Mouse (Mus musculus) right cerebral cortex, postnatal 14 days (tissue): Measurements from ENCODE around the gene Prss12.
"Not testable (repeated sequence)": the region's sequence is repeated elsewhere in the genome, so short reads cannot be mapped to it uniquely, and the experiment has no call there.

Source experiments
- DNase-seq: peaks from one replicate; pipeline ENCODE4 v3.0.0; 2022

Prss12 gene

DNA sequence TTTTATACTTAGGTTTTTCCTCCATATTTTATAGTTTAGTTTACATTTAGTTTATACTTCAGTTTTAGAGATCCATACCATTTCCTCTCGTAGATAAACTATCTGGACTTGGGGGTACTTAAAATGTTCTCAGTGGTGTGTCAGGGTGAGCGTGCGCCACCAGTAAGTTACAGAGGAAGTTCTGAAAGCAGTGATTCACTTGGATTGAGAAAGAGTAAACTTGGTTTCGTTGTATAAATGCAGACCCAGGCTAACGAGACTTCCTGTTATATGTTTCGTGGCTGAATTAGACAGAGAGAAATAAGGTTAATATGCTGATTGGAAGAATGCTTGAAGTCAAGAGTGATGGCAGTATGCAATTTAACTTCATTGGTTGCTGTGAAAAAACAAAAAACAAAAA lies 34.6 kb downstream of the Prss12 start:
- no peak for DNase-seq

DNA sequence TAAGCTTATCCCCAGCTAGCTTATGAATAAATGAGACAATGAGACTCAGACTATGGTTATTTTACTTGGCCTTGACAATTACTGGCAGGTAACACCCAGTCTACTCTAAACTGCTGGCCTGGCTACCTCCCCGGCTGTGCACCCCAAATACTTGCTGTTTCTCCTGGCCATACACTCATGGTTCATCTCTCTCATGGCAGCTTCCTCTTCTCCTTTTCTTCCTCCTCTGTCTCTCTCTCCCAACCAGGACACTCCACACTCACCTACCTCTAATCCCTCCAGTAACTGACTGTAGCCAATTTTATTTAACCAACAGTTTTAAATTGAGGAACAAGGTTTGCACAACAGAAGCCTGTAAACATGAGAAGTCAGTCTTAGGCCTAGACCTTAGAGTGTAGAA lies 45.1 kb downstream of the Prss12 start:
- DNase-seq, result no peak

DNA sequence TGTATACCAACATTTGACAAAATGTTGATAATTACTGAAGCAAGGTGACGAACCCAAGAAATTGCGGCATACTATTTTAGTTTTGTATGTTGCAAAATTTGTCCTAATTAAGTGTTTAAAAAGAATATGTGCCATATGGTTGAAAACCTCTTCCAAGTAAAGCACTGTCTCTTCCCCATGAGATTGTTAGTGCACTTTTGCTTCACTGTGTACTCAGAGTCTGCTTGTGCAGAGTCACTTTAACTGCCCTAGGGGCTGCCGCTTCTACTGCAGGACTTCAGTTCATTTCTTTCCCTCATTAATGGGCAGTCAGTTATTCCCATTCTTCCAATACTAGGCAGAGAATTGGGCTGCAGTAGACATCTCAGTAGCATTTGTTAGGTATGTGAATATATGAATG lies 46.5 kb downstream of the Prss12 start:
- DNase-seq, result no peak

DNA sequence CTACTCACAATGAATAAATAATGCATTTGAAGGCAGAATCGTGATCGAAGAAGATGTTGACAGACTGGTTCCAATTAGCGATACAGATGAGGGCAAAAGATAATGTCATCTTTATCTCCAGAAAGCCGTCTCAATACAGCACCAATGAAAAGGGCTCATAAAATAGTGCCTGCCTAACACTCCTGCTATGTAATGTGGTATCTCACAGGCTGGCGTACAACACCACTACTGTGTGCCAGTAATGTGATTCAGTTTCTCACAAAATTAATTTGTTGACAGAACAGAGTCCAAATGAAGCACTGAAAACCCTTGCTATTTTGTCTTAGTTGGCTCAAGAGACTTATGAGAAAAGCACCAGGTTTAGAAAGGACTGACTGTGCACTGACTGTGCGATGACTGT lies 48.4 kb downstream of the Prss12 start:
- no peak for DNase-seq

GRCm38 (mm10) chr3:123498787-123499186 lies 52.1 kb downstream of the Prss12 start:
- DNase-seq, result no peak

DNA sequence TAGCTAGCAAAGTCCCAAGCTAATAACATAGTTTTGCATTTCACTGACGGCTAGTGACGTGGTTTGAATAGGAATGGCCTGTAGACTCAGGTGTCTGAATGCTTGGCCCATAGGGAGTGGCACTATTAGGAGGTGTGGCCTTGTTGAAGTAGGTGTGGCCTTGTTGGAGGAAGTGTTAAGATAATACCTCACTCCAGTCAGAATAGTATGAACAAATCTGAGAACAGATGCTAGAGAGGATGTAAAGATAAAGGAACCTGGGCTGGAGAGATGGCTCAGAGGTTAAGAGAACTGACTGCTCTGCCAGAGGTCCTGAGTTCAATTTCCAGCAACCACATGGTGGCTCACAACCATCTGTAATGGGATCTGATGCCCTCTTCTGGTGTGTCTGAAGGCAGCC lies 55.1 kb downstream of the Prss12 start:
- DNase-seq, result not testable (repeated sequence)

GRCm38 (mm10) chr3:123503943-123504342 lies 57.2 kb downstream of the Prss12 start:
- DNase-seq, result no peak

DNA sequence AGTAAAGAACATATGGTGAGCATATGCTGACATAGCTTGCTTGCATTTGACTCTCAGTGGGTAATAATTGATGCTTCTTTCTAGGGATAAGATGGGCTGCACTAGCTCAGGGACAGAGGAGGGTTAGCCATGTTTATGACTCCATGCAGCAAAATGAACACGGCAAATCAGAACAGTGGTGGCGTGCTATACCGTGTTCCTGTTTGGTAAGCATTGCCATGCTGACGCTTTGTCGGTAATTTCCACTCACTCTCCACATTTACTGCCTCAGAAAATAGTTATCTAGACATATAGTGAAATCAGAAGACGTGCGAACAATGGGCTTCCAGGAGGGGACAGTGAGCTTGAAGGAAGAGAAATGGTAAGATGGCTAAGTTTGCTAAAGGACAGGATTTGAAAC lies 58.1 kb downstream of the Prss12 start:
- no peak for DNase-seq

- peak; percentile 20 for DNase-seq
These were observed 59.3 kb downstream of the Prss12 start for GRCm38 (mm10) chr3:123505778-123506667.

DNA sequence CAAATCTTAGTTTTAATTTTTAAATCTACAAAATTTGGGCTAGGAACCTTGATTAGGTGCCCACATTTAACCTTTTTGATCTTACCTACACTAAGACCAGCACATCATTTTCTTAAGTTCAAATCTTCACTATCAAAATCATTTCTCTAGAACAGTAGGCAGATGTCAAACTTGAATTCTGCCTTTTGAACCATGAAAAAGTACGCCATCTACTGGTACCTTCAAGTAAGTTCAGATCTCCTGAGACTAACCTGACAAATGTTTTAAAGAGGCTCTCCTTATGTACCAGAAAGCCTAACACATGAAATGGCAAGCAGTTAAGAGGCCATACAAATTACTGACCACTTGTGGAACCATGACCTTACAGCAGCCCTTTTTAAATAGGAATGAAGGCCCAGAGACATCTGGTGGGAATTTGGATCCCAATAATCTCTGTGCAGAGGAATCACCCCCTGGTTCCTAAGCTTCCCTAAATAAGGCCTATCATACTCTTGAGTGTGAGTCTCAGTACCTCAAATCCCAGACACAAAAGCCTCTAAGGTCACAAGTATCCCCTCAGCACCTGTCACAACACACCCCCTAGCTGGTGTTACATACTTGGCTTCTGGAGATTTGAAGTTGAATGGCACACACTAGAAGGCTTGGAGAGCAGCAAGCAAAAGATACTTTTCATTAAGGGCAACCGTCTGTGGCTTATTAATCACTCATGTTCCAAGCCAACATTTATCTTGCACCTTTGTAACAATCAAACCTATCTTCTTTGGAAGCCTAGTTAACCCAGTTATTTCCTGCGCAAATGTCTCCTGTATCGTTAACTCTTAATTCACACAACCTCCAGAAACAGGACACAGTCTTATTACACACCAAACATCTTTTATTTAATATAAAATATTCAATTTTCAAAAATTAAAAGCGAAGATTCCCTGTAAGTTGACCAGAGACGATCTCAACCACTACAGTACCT lies 60.3 kb downstream of the Prss12 start:
- no peak for DNase-seq

- DNase-seq, result no peak
These were observed 60.9 kb downstream of the Prss12 start for GRCm38 (mm10) chr3:123507663-123508055.

DNA sequence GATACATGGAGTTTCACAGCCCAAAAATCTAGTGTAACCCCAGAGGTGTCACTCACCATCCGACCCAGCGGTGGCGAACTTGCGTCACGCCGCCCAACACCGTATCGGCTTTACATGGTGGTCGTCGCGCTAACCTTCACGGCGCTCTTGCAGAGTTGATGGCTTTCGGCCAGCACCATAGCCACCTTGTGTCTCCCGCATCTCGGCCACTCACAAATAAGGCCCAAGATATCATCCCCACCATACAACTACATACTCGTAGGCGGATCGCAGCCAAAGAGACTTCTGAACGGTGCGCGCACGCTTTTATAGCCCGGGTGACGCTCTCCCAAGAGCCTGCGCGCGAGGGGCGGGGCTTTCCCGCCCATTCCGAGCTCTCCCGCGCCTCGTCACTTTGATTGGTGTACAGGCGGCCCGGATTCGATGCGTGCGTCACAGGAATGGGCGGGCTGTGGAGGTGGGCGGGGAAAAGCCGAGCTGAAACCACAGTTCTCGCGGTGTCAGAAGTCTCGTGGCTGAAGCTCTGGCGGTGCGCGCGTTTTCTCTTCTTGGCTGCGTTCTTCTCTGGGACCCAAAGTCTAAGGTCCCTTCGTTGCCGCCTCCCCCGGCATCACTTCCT lies 61.5 kb downstream of the Prss12 start:
- peak; percentile 98 for DNase-seq

GRCm38 (mm10) chr3:123508675-123509376 lies 62.1 kb downstream of the Prss12 start:
- peak; percentile 15 for DNase-seq

DNA sequence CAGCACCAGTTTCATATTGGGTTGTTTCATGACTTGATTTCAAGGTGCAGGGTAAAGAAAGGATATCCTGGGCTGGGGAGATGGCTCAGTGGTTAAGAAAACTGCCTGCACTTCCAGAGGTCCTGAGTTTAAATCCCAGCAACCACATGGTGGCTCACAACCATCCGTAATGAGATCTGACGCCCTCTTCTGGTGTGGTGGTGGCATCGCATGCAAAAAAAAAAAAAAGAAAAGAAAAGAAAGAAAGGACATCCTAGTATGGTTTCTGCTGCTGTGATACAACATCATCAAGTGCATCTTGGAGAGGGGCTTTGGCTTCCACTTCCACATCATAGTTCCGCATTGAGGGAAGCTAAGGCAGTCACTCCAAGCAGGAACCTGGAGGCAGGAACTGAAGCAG lies 65.1 kb downstream of the Prss12 start:
- no peak for DNase-seq

- DNase-seq, result no peak
These were observed 68.2 kb downstream of the Prss12 start for GRCm38 (mm10) chr3:123514886-123515285.

DNA sequence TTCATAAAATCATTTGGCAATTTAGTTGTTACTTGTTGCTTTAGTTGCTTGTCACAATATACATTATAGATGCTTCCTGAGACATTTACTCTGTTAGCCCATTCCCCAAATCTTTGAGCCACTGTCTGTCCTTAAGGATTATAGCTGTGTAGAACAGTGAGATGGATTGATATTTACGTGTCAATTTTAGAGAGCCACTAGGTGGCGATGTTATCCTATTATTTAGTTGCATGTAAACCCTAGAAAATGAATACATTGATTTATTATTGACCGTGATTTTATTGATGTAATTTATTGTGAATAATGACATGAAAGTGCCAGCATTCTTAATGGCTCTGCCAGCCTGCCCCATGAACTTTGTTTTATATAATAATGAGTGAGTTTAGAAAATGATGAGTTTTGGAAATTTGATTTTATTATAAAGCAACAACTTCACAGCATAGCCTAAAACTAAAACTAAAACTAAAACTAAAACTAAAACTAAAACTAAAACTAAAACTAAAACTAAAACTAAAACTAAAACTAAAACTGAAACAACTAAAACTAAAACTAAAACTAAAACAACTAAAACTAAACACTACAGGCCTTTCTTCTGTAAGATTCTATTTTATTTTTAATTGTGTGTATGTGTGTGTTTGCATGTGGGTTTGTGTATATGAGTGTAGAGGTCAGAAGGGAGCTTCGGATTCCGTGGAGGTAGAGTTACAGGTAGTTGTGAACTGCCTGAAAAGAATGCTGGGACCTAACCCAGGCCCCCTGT lies 69.1 kb downstream of the Prss12 start:
- DNase-seq, result peak; percentile 24

GRCm38 (mm10) chr3:123516784-123517183 lies 70.1 kb downstream of the Prss12 start:
- DNase-seq, result peak; percentile 32

GRCm38 (mm10) chr3:123526313-123527067 lies 79.8 kb downstream of the Prss12 start:
- DNase-seq, result no peak

DNA sequence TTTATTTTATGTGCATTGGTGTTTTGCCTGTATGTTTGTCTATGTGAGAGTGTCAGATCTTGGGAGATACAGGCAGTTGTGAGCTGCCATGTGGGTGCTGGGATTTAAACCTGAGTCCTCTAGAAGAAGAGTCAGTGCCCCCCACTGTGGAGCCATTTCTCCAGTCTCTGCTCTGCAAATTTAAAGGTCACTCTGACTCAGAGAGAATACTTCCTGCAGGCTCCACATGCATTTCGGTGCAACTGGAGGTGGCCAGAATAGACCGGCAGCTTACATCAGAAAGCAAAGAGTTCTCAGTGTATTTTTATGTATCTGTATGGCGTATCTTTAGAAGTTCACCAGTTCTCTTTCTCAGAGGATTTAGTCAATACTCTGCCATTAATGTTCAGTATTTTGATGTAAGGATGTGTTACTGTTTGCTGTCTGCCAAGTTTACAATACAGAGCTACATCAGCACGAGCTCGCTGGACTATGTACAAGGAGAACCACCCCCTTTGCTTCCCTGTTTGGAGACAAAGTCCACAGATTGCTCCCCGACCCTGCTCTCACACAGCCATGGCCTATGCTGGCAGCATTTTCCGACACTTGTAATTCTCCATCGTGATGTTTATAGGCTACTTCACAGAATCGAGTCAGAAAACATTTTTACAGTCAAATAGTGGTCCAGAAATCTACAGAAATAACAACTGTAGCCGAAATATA lies 81.2 kb downstream of the Prss12 start:
- DNase-seq, result no peak

DNA sequence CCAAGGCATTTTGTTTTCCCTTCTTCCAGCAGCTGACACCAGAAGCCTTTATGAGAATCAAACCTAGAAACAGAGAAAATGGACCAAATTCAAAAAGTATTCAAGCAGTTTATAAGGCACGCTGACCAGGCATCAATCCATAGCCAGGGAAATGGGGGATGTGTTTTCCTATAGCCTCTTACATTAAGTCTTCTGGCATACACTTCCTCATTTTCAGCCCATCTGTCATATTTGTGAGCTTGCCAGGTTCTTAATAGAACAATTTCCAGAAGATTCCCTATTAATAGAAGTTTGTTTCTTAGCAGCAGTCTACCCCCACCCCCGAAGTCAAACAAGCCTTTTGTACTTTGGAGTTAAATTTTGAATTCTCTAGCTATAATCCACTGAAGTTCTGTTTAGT lies 84.4 kb downstream of the Prss12 start:
- DNase-seq, result no peak
